Mouse (Mus musculus) heart, adult 2 months (tissue): Measurements from ENCODE around the gene Igf2bp3.

Experiments used
- CTCF ChIP-seq: fragments of 200-600 bp; IDR thresholded peaks from 2 replicates; pipeline ENCODE4 v1.8.1; 2022; ENCODE audit warnings: antibody characterized with exemption, mild to moderate bottlenecking, moderate library complexity
- EP300 ChIP-seq: fragments of 200-500 bp; IDR thresholded peaks from 2 replicates; pipeline ENCODE4 v1.6.1; 2011; ENCODE audit warnings: low read depth, low read length, control low read depth; ENCODE audit not compliant: insufficient read depth
- POLR2A ChIP-seq: fragments of 200-500 bp; IDR thresholded peaks from 2 replicates; pipeline ENCODE4 v1.6.1; 2011; ENCODE audit warnings: mild to moderate bottlenecking, low read depth, low read length, control low read depth; ENCODE audit not compliant: insufficient read depth

DNA sequence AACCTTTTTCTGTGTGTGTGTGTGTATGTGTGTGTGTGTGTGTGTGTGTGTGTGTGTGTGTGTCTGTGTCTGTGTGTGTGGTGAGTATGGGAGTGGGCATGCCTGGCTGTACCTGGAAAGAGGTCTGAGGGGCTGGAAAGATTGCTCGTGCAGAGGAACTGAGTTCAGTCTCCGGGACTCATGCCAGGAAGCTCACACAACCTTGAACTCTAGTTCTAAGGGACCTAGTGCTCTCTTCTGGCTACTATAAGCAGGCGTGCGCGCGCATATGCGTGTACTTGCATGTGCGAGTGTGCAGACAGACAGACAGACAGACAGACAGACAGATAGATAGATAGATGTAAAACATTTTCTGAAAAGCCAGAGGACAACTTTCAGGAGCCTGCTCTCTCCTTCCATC lies 98.5 kb downstream of the Igf2bp3 start:
- TF ChIP-seq CTCF (no peak), POLR2A (no peak), EP300 (no peak)
